ENCODE assay signal across 10 mouse cellular contexts in genomic region chr12:84206525-84206924, GRCm38 (mm10). TPM values are rescaled to one million over a fixed set of nuclear protein-coding genes. Genes with fewer than 3 reads are reported as not detected.
A peak's percentile ranks its signal among the peaks of the same experiment; 100 is the strongest.
DNase-seq lines count a peak whose midpoint lies in the region; ATAC-seq and TF ChIP-seq lines count a peak whose summit lies in the region.
"Had no signal": no experiment of that assay in that cellular context is flagged by ENCODE, and none has a peak within 500 bp of the region (broad histone marks: within the 10 kb centered on the region; RNA-seq: fewer than 3 reads in every experiment).

No protein-coding gene starts in this region.

- H3K9me3 ChIP-seq in E14TG2a.4 (ENCODE audit: low read length) = no peaks in the 10 kb centered on the region
- H3K9me3 ChIP-seq in intestine, embryonic 16.5 days (ENCODE audit: control insufficient read depth, low read length) = no peaks in the 10 kb centered on the region
- H3K9me3 ChIP-seq in forebrain, embryonic 11.5 days (ENCODE audit: control insufficient read depth, low read length) = no peaks in the 10 kb centered on the region
- no peaks in the 10 kb centered on the region for H3K9me3 ChIP-seq in forebrain, embryonic 13.5 days (replicated peaks)

- peaks cover 33% of the 10 kb centered on the region for H3K27me3 ChIP-seq in E14TG2a.4 (ENCODE audit: insufficient read depth, low read length)
- no peaks in the 10 kb centered on the region for H3K27me3 ChIP-seq in intestine, embryonic 16.5 days (replicated peaks; ENCODE audit: control insufficient read depth, insufficient read depth, low read length)
- H3K27me3 ChIP-seq in forebrain, embryonic 11.5 days (ENCODE audit: control insufficient read depth, insufficient read depth, low read length) = no peaks in the 10 kb centered on the region
- H3K27me3 ChIP-seq in forebrain, embryonic 13.5 days = no peaks in the 10 kb centered on the region

- H3K36me3 ChIP-seq in E14TG2a.4 (ENCODE audit: insufficient read depth, low read length) = peaks cover 12% of the 10 kb centered on the region
- no peaks in the 10 kb centered on the region for H3K36me3 ChIP-seq in intestine, embryonic 16.5 days (ENCODE audit: control insufficient read depth, insufficient read depth, low read length)
- no peaks in the 10 kb centered on the region for H3K36me3 ChIP-seq in forebrain, embryonic 11.5 days (ENCODE audit: control insufficient read depth, insufficient read depth, low read length)
- H3K36me3 ChIP-seq in forebrain, embryonic 13.5 days (ENCODE audit: poor library complexity, severe bottlenecking) = no peaks in the 10 kb centered on the region

- no peak for TF ChIP-seq CTCF in gastrocnemius, adult 2 months (IDR thresholded peaks at IDR 0.05)
- TF ChIP-seq CTCF in E14TG2a.4 (conservative IDR thresholded peaks at IDR 0.05; ENCODE audit: low read length) = no peak

- H3K4me3 ChIP-seq in gastrocnemius, adult 2 months = no peak overlapping the region
- H3K4me3 ChIP-seq in E14TG2a.4 (replicated peaks; ENCODE audit: low read length) = peak overlapping the region; percentile 33
- H3K4me3 ChIP-seq in intestine, embryonic 16.5 days (ENCODE audit: low read length) = no peak overlapping the region
- H3K4me3 ChIP-seq in forebrain, embryonic 11.5 days (ENCODE audit: low read depth, low read length) = no peak overlapping the region
- no peak overlapping the region for H3K4me3 ChIP-seq in forebrain, embryonic 13.5 days

- H3K27ac ChIP-seq in gastrocnemius, adult 2 months = peak overlapping the region; percentile 50
- H3K27ac ChIP-seq in intestine, embryonic 16.5 days (ENCODE audit: low read length) = 0 out of 2 replicates have a peak overlapping the region, but pooled peaks have one; percentile 36
- no peak overlapping the region for H3K27ac ChIP-seq in forebrain, embryonic 11.5 days (ENCODE audit: low read depth, low read length)
- H3K27ac ChIP-seq in forebrain, embryonic 13.5 days = no peak overlapping the region
- H3K27ac ChIP-seq: macrophage had no signal

- H3K4me1 ChIP-seq in E14TG2a.4 (replicated peaks; ENCODE audit: low read depth, low read length) = peaks cover 100% of the 10 kb centered on the region
- H3K4me1 ChIP-seq in intestine, embryonic 16.5 days (ENCODE audit: control insufficient read depth, insufficient read depth, low read length) = peaks cover 51% of the 10 kb centered on the region
- H3K4me1 ChIP-seq in forebrain, embryonic 11.5 days (replicated peaks; ENCODE audit: control insufficient read depth, insufficient read depth, low read length) = no peaks in the 10 kb centered on the region
- H3K4me1 ChIP-seq in forebrain, embryonic 13.5 days = peaks cover 21% of the 10 kb centered on the region

- ATAC-seq in intestine, embryonic 16.5 days = peak; percentile 34; the same call in 1 of the 2 replicates
- peak; percentile 53 for ATAC-seq in megakaryocyte, adult 5-6 weeks (ENCODE audit: poor library complexity, severe bottlenecking)
- ATAC-seq in forebrain, embryonic 11.5 days (replicated peaks; ENCODE audit: low FRiP score) = no peak
- ATAC-seq in forebrain, embryonic 13.5 days = no peak

- H3K9ac ChIP-seq in intestine, embryonic 16.5 days (ENCODE audit: low read depth, low read length) = 0 out of 2 replicates have a peak overlapping the region, but pooled peaks have one; percentile 21
- H3K9ac ChIP-seq in forebrain, embryonic 11.5 days (ENCODE audit: low read length) = no peak overlapping the region
- H3K9ac ChIP-seq in forebrain, embryonic 13.5 days = no peak overlapping the region

- intact Hi-C loops in gastrocnemius, adult 2 months (cut with DNase I) = no loop called here
- intact Hi-C loops in gastrocnemius, postnatal 36 days (cut with DNase I) = no loop called here
- intact Hi-C loops in left cerebral cortex, postnatal 14 days (cut with DNase I) = no loop called here

- no peak for DNase-seq in gastrocnemius, adult 2 months
- no peak for DNase-seq in gastrocnemius, postnatal 36 days
- DNase-seq in left cerebral cortex, postnatal 14 days (ENCODE audit: low spot score in 2 of 2) = no peak
- no peak for DNase-seq in forebrain, embryonic 11.5 days (ENCODE audit: low spot score)
- DNase-seq: gastrocnemius, postnatal 25 days had no signal

- no peak overlapping the region for H3K4me2 ChIP-seq in intestine, embryonic 16.5 days (ENCODE audit: low read depth, low read length)
- no peak overlapping the region for H3K4me2 ChIP-seq in forebrain, embryonic 11.5 days (ENCODE audit: low read depth, low read length, severe bottlenecking)
- no peak overlapping the region for H3K4me2 ChIP-seq in forebrain, embryonic 13.5 days

- 37% methylated on average over 7 of the region's 7 CpGs for WGBS in intestine, embryonic 16.5 days
- WGBS in forebrain, embryonic 11.5 days = 66% methylated on average over 7 of the region's 7 CpGs
- 64% methylated on average over 7 of the region's 7 CpGs for WGBS in forebrain, embryonic 13.5 days

RNA-seq across cellular contexts. Expression of gene Elmsan1, which starts 12.2 kb away (rescaled TPM):
- total RNA-seq in gastrocnemius, adult 2 months (2021) = 10 to 100 TPM; 10.2 to 11.9 TPM
- 10 to 100 TPM in 1 of 2 experiments, 1 to 10 TPM in 1; 6.5 to 10.4 TPM for total RNA-seq in gastrocnemius, postnatal 36 days (2021)
- 6.3 and 6.7 TPM in 2 replicates for polyA plus RNA-seq in intestine, embryonic 16.5 days (2015; fragmentation: Nextera tagmentation; extraction: Ambion mirVana)
- total RNA-seq in megakaryocyte, adult 5-6 weeks (2015) = 24.6 and 27.0 TPM in 2 replicates
- 17.0 and 25.0 TPM in 2 replicates for total RNA-seq in megakaryocyte, adult 5-6 weeks (2017)
- 10 to 100 TPM; 12.6 to 18.6 TPM for total RNA-seq in left cerebral cortex, postnatal 14 days (2021)
- polyA plus RNA-seq in forebrain, embryonic 11.5 days (2014; fragmentation: Nextera tagmentation; extraction: Ambion mirVana) = 7.6 and 9.6 TPM in 2 replicates
- polyA plus RNA-seq in forebrain, embryonic 13.5 days (2015; fragmentation: Nextera tagmentation; extraction: Ambion mirVana) = 5.0 and 5.6 TPM in 2 replicates

RNA-seq across cellular contexts. Expression of gene Pnma1, which starts 58.2 kb away (rescaled TPM):
- total RNA-seq in gastrocnemius, adult 2 months (2021) = under 1 TPM; 0.10 to 0.17 TPM
- total RNA-seq in gastrocnemius, postnatal 36 days (2021) = under 1 TPM; 0.15 to 0.18 TPM
- polyA plus RNA-seq in intestine, embryonic 16.5 days (2015; fragmentation: Nextera tagmentation; extraction: Ambion mirVana) = 0.34 and 0.67 TPM in 2 replicates
- 0.32 and 0.65 TPM in 2 replicates for total RNA-seq in megakaryocyte, adult 5-6 weeks (2015)
- 0.16 and 0.73 TPM in 2 replicates for total RNA-seq in megakaryocyte, adult 5-6 weeks (2017)
- 1 to 10 TPM; 5.8 to 6.8 TPM for total RNA-seq in left cerebral cortex, postnatal 14 days (2021)
- 1.9 and 2.8 TPM in 2 replicates for polyA plus RNA-seq in forebrain, embryonic 11.5 days (2014; fragmentation: Nextera tagmentation; extraction: Ambion mirVana)
- polyA plus RNA-seq in forebrain, embryonic 13.5 days (2015; fragmentation: Nextera tagmentation; extraction: Ambion mirVana) = 3.6 and 4.3 TPM in 2 replicates

Comparison
In these comparisons a context has a peak if more than half of its experiments do, and no peak if none do; other contexts are left out.
1. H3K27ac ChIP-seq: peak in gastrocnemius, adult 2 months (single experiment) and intestine, embryonic 16.5 days (single experiment); none in forebrain, embryonic 11.5 days (single experiment) and forebrain, embryonic 13.5 days (single experiment).
2. ATAC-seq: peak in intestine, embryonic 16.5 days (single experiment) and megakaryocyte, adult 5-6 weeks (single experiment); none in forebrain, embryonic 11.5 days (single experiment) and forebrain, embryonic 13.5 days (single experiment).